Mouse (Mus musculus) heart, embryonic 16.5 days (tissue): ENCODE results near the gene Epb41. TPM values are rescaled to one million over a fixed set of nuclear protein-coding genes. Genes with fewer than 3 reads are reported as not detected.

Source experiments
- ATAC-seq: fragments of 200-750 bp; cut with Nextera tagmentation; replicated peaks from 2 replicates; pipeline ENCODE4 v1.8.0; 2017; ENCODE audit warnings: moderate number of reproducible peaks; ENCODE audit not compliant: insufficient read depth, low FRiP score; ENCODE audit errors: extremely low read depth
- H3K27ac ChIP-seq: fragments of 300-500 bp; sonication (generic); 2 replicates; pipeline ENCODE4 v1.5.1; 2014; ENCODE audit warnings: mild to moderate bottlenecking, low read length, control low read depth, moderate library complexity
- H3K27me3 ChIP-seq: fragments of 300-500 bp; sonication (generic); 2 replicates; pipeline ENCODE4 v1.6.1; 2014; ENCODE audit warnings: low read length, mixed read lengths; ENCODE audit not compliant: control insufficient read depth, insufficient read depth
- H3K36me3 ChIP-seq: fragments of 300-500 bp; sonication (generic); 2 replicates; pipeline ENCODE4 v1.6.1; 2014; ENCODE audit not compliant: control insufficient read depth, insufficient read depth
- H3K4me1 ChIP-seq: fragments of 300-500 bp; sonication (generic); 2 replicates; pipeline ENCODE4 v1.6.1; 2014; ENCODE audit warnings: low read length, mixed read lengths; ENCODE audit not compliant: control insufficient read depth, insufficient read depth
- H3K4me2 ChIP-seq: fragments of 300-500 bp; sonication (generic); 2 replicates; pipeline ENCODE4 v1.6.1; 2014; ENCODE audit warnings: low read depth, mild to moderate bottlenecking, control low read depth, low read length
- H3K4me3 ChIP-seq: fragments of 300-500 bp; sonication (generic); 2 replicates; pipeline ENCODE4 v1.5.1; 2014; ENCODE audit warnings: mild to moderate bottlenecking, control low read depth, low read length
- H3K9ac ChIP-seq: fragments of 300-500 bp; sonication (generic); 2 replicates; pipeline ENCODE4 v1.6.1; 2014; ENCODE audit warnings: low read length, control low read depth
- H3K9me3 ChIP-seq: fragments of 300-500 bp; sonication (generic); replicated peaks from 2 replicates; pipeline ENCODE4 v1.6.1; 2016; ENCODE audit warnings: low read length; ENCODE audit not compliant: control insufficient read depth
- WGBS: fragments of 180-500 bp; shearing (Covaris S2); extraction: QIAGEN DNeasy Blood & Tissue Kit; methylation state at CpG from one replicate; pipeline ENCODE4 v1.1.7; 2014; 5-methylcytosine and 5-hydroxymethylcytosine counted together
- polyA plus RNA-seq: library from polyadenylated mRNA; unstranded; fragments of >200 nt; fragmentation: Nextera tagmentation; extraction: Ambion mirVana; gene quantifications from 2 replicates; pipeline ENCODE4 v1.2.1, GENCODE M21; 2015

Epb41 gene
- polyA plus RNA-seq, 1 experiment from 2014 or later, result 67.4 TPM

- Histone ChIP-seq H3K9me3 (peaks cover 5% of the 10 kb centered on the region), H3K4me3 (no peak overlapping the region), H3K4me2 (no peak overlapping the region), H3K9ac (no peak overlapping the region), H3K27me3 (peaks cover 14% of the 10 kb centered on the region), H3K4me1 (peaks cover 20% of the 10 kb centered on the region), H3K36me3 (no peaks in the 10 kb centered on the region; the same call in 1 of the 2 replicates), H3K27ac (no peak overlapping the region)
- no peak for ATAC-seq
- WGBS, result 59% methylated on average over 3 of the region's 5 CpGs
These were observed 163.6 kb downstream of the Epb41 start for GRCm38 (mm10) chr4:131911521-131911920.

- Histone ChIP-seq H3K9me3 (peaks cover 5% of the 10 kb centered on the region), H3K9ac (peak overlapping the region; percentile 39), H3K4me1 (peaks cover 14% of the 10 kb centered on the region), H3K27ac (no peak overlapping the region), H3K36me3 (no peaks in the 10 kb centered on the region; the same call in 1 of the 2 replicates), H3K4me3 (peak overlapping the region; percentile 25; the same call in 1 of the 2 replicates), H3K4me2 (peak overlapping the region; percentile 54), H3K27me3 (peaks cover 6% of the 10 kb centered on the region)
- 9% methylated on average over 18 of the region's 21 CpGs for WGBS
- ATAC-seq, result no peak
These were observed 164.7 kb downstream of the Epb41 start for GRCm38 (mm10) chr4:131910237-131910994.

DNA sequence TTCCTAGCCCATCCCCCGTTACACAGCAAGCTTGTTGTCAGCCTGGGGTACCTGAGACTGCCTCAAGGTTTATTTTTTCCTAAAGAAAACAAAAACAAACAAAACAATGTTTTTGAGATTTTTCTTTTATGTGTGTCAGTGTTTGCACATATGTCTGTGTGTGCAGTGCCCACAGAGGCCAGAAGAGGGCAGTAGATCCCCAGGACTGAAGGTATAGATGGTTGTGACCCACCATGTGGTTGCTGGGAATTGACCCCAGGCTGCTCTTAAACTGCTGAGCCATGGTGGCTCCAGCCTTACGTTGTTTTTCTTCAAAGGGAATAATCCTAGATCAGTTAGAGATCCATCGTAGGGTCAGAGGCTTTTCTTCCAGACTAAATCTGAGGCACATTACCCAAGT lies 167.2 kb downstream of the Epb41 start:
- Histone ChIP-seq H3K36me3 (peaks cover 5% of the 10 kb centered on the region; the same call in 1 of the 2 replicates), H3K9ac (no peak overlapping the region), H3K4me3 (no peak overlapping the region), H3K4me1 (peaks cover 8% of the 10 kb centered on the region), H3K27ac (no peak overlapping the region), H3K4me2 (no peak overlapping the region), H3K9me3 (peaks cover 5% of the 10 kb centered on the region), H3K27me3 (no peaks in the 10 kb centered on the region)
- ATAC-seq, result no peak
- WGBS, result 94% methylated on average over 3 of the region's 3 CpGs

GRCm38 (mm10) chr4:131906423-131906822 lies 168.7 kb downstream of the Epb41 start:
- Histone ChIP-seq H3K9ac (no peak overlapping the region), H3K4me2 (no peak overlapping the region), H3K27ac (no peak overlapping the region), H3K27me3 (no peaks in the 10 kb centered on the region), H3K9me3 (peaks cover 5% of the 10 kb centered on the region), H3K36me3 (peaks cover 14% of the 10 kb centered on the region), H3K4me1 (peaks cover 8% of the 10 kb centered on the region), H3K4me3 (no peak overlapping the region)
- ATAC-seq, result 0 out of 2 replicates have a peak, but pooled peaks have one; percentile 25
- WGBS, result 42% methylated on average over 6 of the region's 6 CpGs

- no peak overlapping the region for H3K9ac ChIP-seq
- WGBS, result 62% methylated on average over 8 of the region's 8 CpGs
- no peak overlapping the region for H3K27ac ChIP-seq
- H3K4me1 ChIP-seq, result no peaks in the 10 kb centered on the region; the same call in 1 of the 2 replicates
- H3K9me3 ChIP-seq, result peaks cover 5% of the 10 kb centered on the region
- no peaks in the 10 kb centered on the region for H3K27me3 ChIP-seq
- no peak overlapping the region for H3K4me3 ChIP-seq
- H3K36me3 ChIP-seq, result peaks cover 34% of the 10 kb centered on the region
- no peak overlapping the region for H3K4me2 ChIP-seq
- peak; percentile 26; the same call in 1 of the 2 replicates for ATAC-seq
These were observed 170.6 kb downstream of the Epb41 start for GRCm38 (mm10) chr4:131904478-131904877.

DNA sequence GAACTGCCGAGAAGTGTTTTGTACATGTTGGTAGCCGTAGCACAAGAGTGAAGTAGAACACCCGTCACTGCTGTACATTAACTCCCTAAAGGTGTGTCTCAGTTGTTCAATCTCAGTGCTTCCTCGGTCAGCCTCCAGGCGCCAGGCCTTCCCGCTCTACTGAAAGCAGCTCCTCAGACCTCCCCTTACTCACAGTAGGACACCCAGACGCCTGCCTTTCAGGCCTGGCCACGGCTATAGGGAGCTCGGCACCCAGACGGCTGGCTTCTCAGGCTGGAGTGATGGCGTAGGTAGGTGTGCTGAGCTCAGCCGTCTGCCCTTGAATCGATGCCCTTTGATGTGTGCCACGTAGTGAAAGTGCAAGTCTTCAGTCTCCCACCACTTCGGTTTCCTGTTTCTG lies 174.0 kb downstream of the Epb41 start:
- Histone ChIP-seq H3K27me3 (no peaks in the 10 kb centered on the region), H3K9me3 (no peaks in the 10 kb centered on the region), H3K4me2 (no peak overlapping the region), H3K9ac (no peak overlapping the region), H3K27ac (no peak overlapping the region), H3K4me3 (no peak overlapping the region), H3K36me3 (peaks cover 54% of the 10 kb centered on the region), H3K4me1 (peaks cover 10% of the 10 kb centered on the region)
- WGBS, result 86% methylated on average over 15 of the region's 15 CpGs
- no peak for ATAC-seq

DNA sequence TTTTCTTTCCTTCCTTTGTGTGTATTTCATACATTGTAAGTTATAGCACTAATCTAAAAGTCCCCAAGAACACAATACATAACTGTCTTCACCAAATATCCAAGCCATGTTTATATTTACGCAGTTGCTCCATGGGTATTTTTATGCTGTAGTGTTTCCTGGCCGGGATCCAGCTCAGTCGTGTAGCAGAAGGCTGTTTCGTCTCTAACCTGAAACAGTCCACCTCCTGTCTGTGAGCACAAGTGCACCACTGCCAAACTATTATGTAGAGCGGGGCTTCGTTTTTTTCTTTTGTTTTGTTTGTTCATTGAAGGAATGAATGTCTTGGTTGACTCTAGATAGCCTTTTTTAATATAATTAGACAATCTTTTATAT lies 176.0 kb downstream of the Epb41 start:
- no peak overlapping the region for H3K4me2 ChIP-seq
- ATAC-seq, result no peak
- H3K27me3 ChIP-seq, result no peaks in the 10 kb centered on the region
- H3K9me3 ChIP-seq, result no peaks in the 10 kb centered on the region
- no peak overlapping the region for H3K4me3 ChIP-seq
- peaks cover 59% of the 10 kb centered on the region for H3K36me3 ChIP-seq
- peaks cover 10% of the 10 kb centered on the region for H3K4me1 ChIP-seq
- H3K9ac ChIP-seq, result no peak overlapping the region
- WGBS, result 57% methylated on average over 6 of the region's 6 CpGs
- 0 out of 2 replicates have a peak overlapping the region, but pooled peaks have one; percentile 51 for H3K27ac ChIP-seq

DNA sequence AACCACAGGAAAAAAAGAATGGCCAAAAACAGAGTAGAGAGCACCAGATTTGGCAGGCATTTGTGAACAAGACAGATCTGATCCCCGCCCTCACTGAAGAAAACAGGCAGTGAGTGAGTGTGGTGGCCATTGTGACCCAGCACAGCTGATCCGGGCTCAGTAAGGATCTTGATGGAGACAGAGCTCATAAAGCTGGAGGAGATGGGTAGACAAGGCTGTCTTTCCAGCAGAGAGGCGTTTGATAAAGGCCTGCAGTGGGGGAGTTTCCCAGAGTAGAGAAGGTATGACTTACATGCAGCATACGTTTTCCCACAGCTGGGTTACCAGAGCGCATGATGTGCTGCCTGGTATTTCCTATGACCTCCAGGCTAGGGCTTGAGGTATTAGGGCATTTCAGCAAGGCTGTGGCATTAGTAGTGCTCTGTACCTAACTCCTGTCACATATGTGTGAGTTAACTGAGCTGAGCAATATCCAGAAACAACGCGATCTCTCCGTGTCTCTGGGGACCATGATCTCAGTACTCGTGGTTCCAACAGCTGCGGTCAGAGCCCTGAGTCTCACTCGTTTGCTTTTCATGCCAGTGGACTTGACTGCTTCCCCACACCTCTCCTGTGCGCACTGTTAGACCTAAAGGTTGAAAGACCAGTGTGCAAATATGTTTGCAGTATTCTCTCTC lies 176.5 kb downstream of the Epb41 start:
- H3K27me3 ChIP-seq, result no peaks in the 10 kb centered on the region
- 76% methylated on average over 12 of the region's 12 CpGs for WGBS
- H3K4me1 ChIP-seq, result peaks cover 10% of the 10 kb centered on the region
- ATAC-seq, result no peak
- H3K4me2 ChIP-seq, result no peak overlapping the region
- no peaks in the 10 kb centered on the region for H3K9me3 ChIP-seq
- H3K36me3 ChIP-seq, result peaks cover 62% of the 10 kb centered on the region
- H3K27ac ChIP-seq, result peak overlapping the region; percentile 51
- no peak overlapping the region for H3K9ac ChIP-seq
- H3K4me3 ChIP-seq, result no peak overlapping the region

DNA sequence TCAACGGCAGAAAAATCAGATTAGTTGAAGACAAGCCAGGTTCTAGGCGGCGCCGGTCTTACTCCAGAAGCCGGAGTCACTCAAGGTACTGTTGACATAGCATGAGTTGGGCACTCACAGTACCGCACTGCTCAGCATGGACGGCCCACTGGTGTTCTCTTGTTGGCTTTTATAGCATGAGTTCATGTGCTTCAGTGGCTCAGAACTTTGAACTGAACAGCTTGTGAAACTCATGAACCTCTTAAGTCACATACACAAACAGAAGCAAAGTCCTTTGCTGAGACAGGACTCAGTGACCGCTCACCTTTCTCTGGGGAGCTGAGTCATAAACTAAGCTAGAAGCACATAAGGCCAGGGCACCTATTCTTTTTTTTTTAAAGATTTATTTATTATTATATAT lies 177.3 kb downstream of the Epb41 start:
- H3K9me3 ChIP-seq, result no peaks in the 10 kb centered on the region
- H3K27ac ChIP-seq, result no peak overlapping the region
- WGBS, result 88% methylated on average over 8 of the region's 8 CpGs
- peaks cover 10% of the 10 kb centered on the region for H3K4me1 ChIP-seq
- ATAC-seq, result no peak
- no peak overlapping the region for H3K4me2 ChIP-seq
- H3K4me3 ChIP-seq, result no peak overlapping the region
- H3K27me3 ChIP-seq, result no peaks in the 10 kb centered on the region
- peaks cover 71% of the 10 kb centered on the region for H3K36me3 ChIP-seq
- no peak overlapping the region for H3K9ac ChIP-seq
